ENCODE assay signal across 7 mouse cellular contexts in the genomic region with DNA sequence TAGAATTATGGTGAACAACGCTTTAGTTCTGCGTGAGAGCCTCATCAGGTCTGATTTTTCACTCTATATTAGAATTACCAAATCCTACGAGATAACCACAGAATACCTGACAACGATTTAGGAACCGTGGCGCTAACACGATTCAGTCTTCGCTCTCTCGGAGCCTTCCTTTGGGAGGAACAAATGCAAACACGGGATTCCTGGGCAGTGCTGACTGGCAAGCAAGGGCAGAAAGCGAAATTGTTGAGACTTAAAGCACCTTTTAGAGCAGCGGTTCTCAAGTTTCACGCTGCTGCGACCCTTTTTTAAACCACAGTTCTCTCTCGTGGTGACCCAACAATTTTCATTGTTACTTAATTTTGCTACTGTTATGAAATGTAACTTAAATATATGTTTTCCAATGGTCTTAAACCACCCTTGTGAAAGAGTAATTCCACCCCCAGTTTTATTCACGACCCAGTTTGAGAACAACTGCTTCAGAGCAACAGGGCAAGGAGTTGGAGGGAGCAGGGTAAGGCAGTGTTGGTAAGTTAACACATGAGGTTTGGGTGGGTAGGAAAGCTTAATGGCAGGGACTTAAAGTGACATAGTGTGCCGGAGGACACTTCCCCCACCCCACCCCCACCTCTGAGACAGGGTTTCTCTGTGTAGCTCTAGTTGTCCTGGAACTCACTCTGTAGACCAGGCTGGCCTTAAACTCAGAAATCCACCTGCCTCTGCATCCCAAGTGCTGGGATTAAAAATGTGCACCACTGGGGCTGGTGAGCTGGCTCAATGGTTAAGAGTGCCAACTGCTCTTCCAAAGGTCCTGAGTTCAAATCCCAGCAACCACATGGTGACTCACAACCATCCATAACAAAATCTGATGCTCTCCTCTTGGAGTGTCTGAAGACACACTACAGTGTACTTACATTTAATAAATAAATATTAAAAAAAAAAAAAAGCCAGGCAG. TPM values are rescaled to one million over a fixed set of nuclear protein-coding genes. Genes with fewer than 3 reads are reported as not detected.
DNase-seq lines count a peak whose midpoint lies in the region; ATAC-seq and TF ChIP-seq lines count a peak whose summit lies in the region.

No protein-coding gene starts in this region.

- WGBS in lung, adult 2 months, result 2% methylated on average over 17 of the region's 17 CpGs
- 2% methylated on average over 17 of the region's 17 CpGs for WGBS in hindbrain, embryonic 13.5 days
- 3% methylated on average over 17 of the region's 17 CpGs for WGBS in midbrain, embryonic 16.5 days

- DNase-seq in lung, adult 2 months, result no peak
- no peak for DNase-seq in lung, postnatal 14 days
- DNase-seq in c-Kit-positive CD71-positive TER-119-positive erythroid progenitor cells, embryonic 14.5 days (ENCODE audit: low spot score), result peak; percentile 28
- DNase-seq in layer of hippocampus, postnatal 10 days (ENCODE audit: low spot score in 2 of 2), result no peak
- DNase-seq in frontal cortex, postnatal 10 days (ENCODE audit: low spot score in 2 of 2), result no peak

- peak overlapping the region; percentile 72 for H3K9ac ChIP-seq in hindbrain, embryonic 13.5 days
- H3K9ac ChIP-seq in midbrain, embryonic 16.5 days (ENCODE audit: low read depth, low read length), result peak overlapping the region; percentile 60

- H3K4me2 ChIP-seq in hindbrain, embryonic 13.5 days, result peak overlapping the region; percentile 62
- H3K4me2 ChIP-seq in midbrain, embryonic 16.5 days (ENCODE audit: low read length), result peak overlapping the region; percentile 72

- H3K4me3 ChIP-seq in lung, adult 2 months (replicated peaks; ENCODE audit: extremely low read depth, low read depth, low read length), result peak overlapping the region; percentile 79
- H3K4me3 ChIP-seq in hindbrain, embryonic 13.5 days, result peak overlapping the region; percentile 47
- peak overlapping the region; percentile 43 for H3K4me3 ChIP-seq in midbrain, embryonic 16.5 days (ENCODE audit: low read depth, low read length)

- ATAC-seq in hindbrain, embryonic 13.5 days (ENCODE audit: low FRiP score), result no peak
- ATAC-seq in midbrain, embryonic 16.5 days, result peak; percentile 8; the same call in 1 of the 2 replicates

- peaks cover 38% of the 10 kb centered on the region for H3K36me3 ChIP-seq in hindbrain, embryonic 13.5 days
- H3K36me3 ChIP-seq in midbrain, embryonic 16.5 days (ENCODE audit: control insufficient read depth, insufficient read depth, low read length), result peaks cover 26% of the 10 kb centered on the region

- peaks cover 2% of the 10 kb centered on the region; the same call in 1 of the 2 replicates for H3K4me1 ChIP-seq in lung, adult 2 months (ENCODE audit: control insufficient read depth, insufficient read depth, low read length)
- peaks cover 16% of the 10 kb centered on the region for H3K4me1 ChIP-seq in hindbrain, embryonic 13.5 days (replicated peaks)
- H3K4me1 ChIP-seq in midbrain, embryonic 16.5 days (ENCODE audit: control insufficient read depth, insufficient read depth, low read length), result peaks cover 13% of the 10 kb centered on the region

- H3K27me3 ChIP-seq in hindbrain, embryonic 13.5 days, result no peaks in the 10 kb centered on the region
- no peaks in the 10 kb centered on the region for H3K27me3 ChIP-seq in midbrain, embryonic 16.5 days (ENCODE audit: control insufficient read depth, insufficient read depth, low read depth, low read length)

- H3K27ac ChIP-seq in hindbrain, embryonic 13.5 days, result peak overlapping the region; percentile 91
- peak overlapping the region; percentile 94 for H3K27ac ChIP-seq in midbrain, embryonic 16.5 days (ENCODE audit: low read length)

- no peak for TF ChIP-seq POLR2A in lung, adult 2 months (IDR thresholded peaks at IDR 0.05; ENCODE audit: borderline replicate concordance, extremely low read depth, low read depth, low read length)

- no peak for TF ChIP-seq CTCF in lung, adult 2 months (IDR thresholded peaks at IDR 0.05; ENCODE audit: insufficient read depth, low read length)

- H3K9me3 ChIP-seq in hindbrain, embryonic 13.5 days, result no peaks in the 10 kb centered on the region
- no peaks in the 10 kb centered on the region for H3K9me3 ChIP-seq in midbrain, embryonic 16.5 days (replicated peaks; ENCODE audit: control insufficient read depth, low read length, poor library complexity, severe bottlenecking)

RNA-seq across cellular contexts. Expression of a gene that starts 4.8 kb away (rescaled TPM):
- 164 and 199 TPM in 2 replicates for polyA plus RNA-seq in lung, adult 2 months (2012; rRNA removed)
- 216 TPM in 2 replicates for polyA plus RNA-seq in hindbrain, embryonic 13.5 days (2015; fragmentation: Nextera tagmentation; extraction: Ambion mirVana)
- 272 and 297 TPM in 2 replicates for polyA plus RNA-seq in midbrain, embryonic 16.5 days (2015; fragmentation: Nextera tagmentation; extraction: Ambion mirVana)
- 100 to 1,000 TPM; 697 to 748 TPM for total RNA-seq in layer of hippocampus, postnatal 10 days (2021)

RNA-seq across cellular contexts. Expression of a gene that starts 16.0 kb away (rescaled TPM):
- not detected in 2 replicates for polyA plus RNA-seq in lung, adult 2 months (2012; rRNA removed)
- polyA plus RNA-seq in hindbrain, embryonic 13.5 days (2015; fragmentation: Nextera tagmentation; extraction: Ambion mirVana), result not detected in 2 replicates
- polyA plus RNA-seq in midbrain, embryonic 16.5 days (2015; fragmentation: Nextera tagmentation; extraction: Ambion mirVana), result not detected in 2 replicates
- not detected for total RNA-seq in layer of hippocampus, postnatal 10 days (2021)

RNA-seq across cellular contexts. Expression of a gene that starts 38.4 kb away (rescaled TPM):
- polyA plus RNA-seq in lung, adult 2 months (2012; rRNA removed), result 19.1 and 23.7 TPM in 2 replicates
- polyA plus RNA-seq in hindbrain, embryonic 13.5 days (2015; fragmentation: Nextera tagmentation; extraction: Ambion mirVana), result 82.7 and 87.9 TPM in 2 replicates
- 76.9 and 84.3 TPM in 2 replicates for polyA plus RNA-seq in midbrain, embryonic 16.5 days (2015; fragmentation: Nextera tagmentation; extraction: Ambion mirVana)
- 10 to 100 TPM; 23.5 to 28.9 TPM for total RNA-seq in layer of hippocampus, postnatal 10 days (2021)
